8 mouse cellular contexts compared by ENCODE assay signal in genomic region chr11:97489589-97490324, GRCm38 (mm10). TPM values are rescaled to one million over a fixed set of nuclear protein-coding genes. Genes with fewer than 3 reads are reported as not detected.
DNase-seq lines count a peak whose midpoint lies in the region; ATAC-seq and TF ChIP-seq lines count a peak whose summit lies in the region.

No protein-coding gene starts in this region.

- peak; percentile 69 for DNase-seq in urinary bladder, postnatal 14 days (ENCODE audit: low spot score)
- DNase-seq in urinary bladder, adult 18-20 months (ENCODE audit: low spot score in 2 of 2), result no peak
- peak; percentile 87 for DNase-seq in cerebellum, postnatal 14 days
- DNase-seq in gastrocnemius, postnatal 14 days, result peak; percentile 65
- peak; percentile 33 to 45 (median 35) for DNase-seq in liver, embryonic 14.5 days (ENCODE audit: low read depth in 3 of 3, low spot score in 3 of 3)
- DNase-seq in thymus, adult 2 months, result peak; percentile 84

- intact Hi-C loops in gastrocnemius, postnatal 14 days (cut with DNase I; ENCODE audit: low total_unique reads), result loop anchor here (5.0 to 10.0 kb wide), 2 partner anchors 85 to 128 kb away; partner anchors contain the start of gene Srcin1

- H3K4me2 ChIP-seq in kidney, embryonic 14.5 days (replicated peaks; ENCODE audit: low read depth, low read length), result no peak overlapping the region
- no peak overlapping the region for H3K4me2 ChIP-seq in liver, embryonic 14.5 days (ENCODE audit: low read depth)
- H3K4me2 ChIP-seq in neural tube, embryonic 12.5 days (replicated peaks), result 0 out of 2 replicates have a peak overlapping the region, but pooled peaks have one; percentile 3

- no peak overlapping the region for H3K27ac ChIP-seq in kidney, embryonic 14.5 days (ENCODE audit: low read depth, low read length)
- no peak overlapping the region for H3K27ac ChIP-seq in liver, embryonic 14.5 days
- no peak overlapping the region for H3K27ac ChIP-seq in neural tube, embryonic 12.5 days
- H3K27ac ChIP-seq in thymus, adult 2 months (ENCODE audit: control insufficient read depth, insufficient read depth, low read length), result no peak overlapping the region

- no peaks in the 10 kb centered on the region; the same call in 1 of the 2 replicates for H3K27me3 ChIP-seq in kidney, embryonic 14.5 days (ENCODE audit: control insufficient read depth, insufficient read depth, low read length)
- no peaks in the 10 kb centered on the region for H3K27me3 ChIP-seq in liver, embryonic 14.5 days (ENCODE audit: control insufficient read depth, insufficient read depth, low read length)
- no peaks in the 10 kb centered on the region for H3K27me3 ChIP-seq in neural tube, embryonic 12.5 days (replicated peaks)
- H3K27me3 ChIP-seq in thymus, adult 2 months (ENCODE audit: control insufficient read depth, insufficient read depth, low read length), result no peaks in the 10 kb centered on the region

- ATAC-seq in kidney, embryonic 14.5 days (ENCODE audit: low FRiP score, low TSS enrichment), result peak; percentile 69
- peak; percentile 45 for ATAC-seq in liver, embryonic 14.5 days (ENCODE audit: insufficient read depth)
- ATAC-seq in neural tube, embryonic 12.5 days (ENCODE audit: low FRiP score, low read depth), result peak; percentile 48; the same call in 1 of the 2 replicates

- H3K36me3 ChIP-seq in kidney, embryonic 14.5 days (ENCODE audit: control insufficient read depth, insufficient read depth, low read length), result peaks cover 55% of the 10 kb centered on the region
- H3K36me3 ChIP-seq in liver, embryonic 14.5 days (replicated peaks; ENCODE audit: control insufficient read depth, insufficient read depth, low read depth), result peaks cover 83% of the 10 kb centered on the region
- H3K36me3 ChIP-seq in neural tube, embryonic 12.5 days, result peaks cover 28% of the 10 kb centered on the region
- H3K36me3 ChIP-seq in thymus, adult 2 months (ENCODE audit: control insufficient read depth, insufficient read depth, low read length), result no peaks in the 10 kb centered on the region

- TF ChIP-seq CTCF in liver, embryonic 14.5 days (IDR thresholded peaks at IDR 0.05; ENCODE audit: low read depth), result peak; percentile 98
- peak; percentile 95 for TF ChIP-seq CTCF in thymus, adult 2 months (IDR thresholded peaks at IDR 0.05; ENCODE audit: borderline replicate concordance, control insufficient read depth, extremely low read depth, insufficient read depth, low read length, poor library complexity)

- TF ChIP-seq EP300 in liver, embryonic 14.5 days (IDR thresholded peaks at IDR 0.05; ENCODE audit: low read depth), result no peak

- no peaks in the 10 kb centered on the region for H3K9me3 ChIP-seq in kidney, embryonic 14.5 days (ENCODE audit: control insufficient read depth, low read length)
- H3K9me3 ChIP-seq in liver, embryonic 14.5 days (ENCODE audit: control insufficient read depth, low read length), result no peaks in the 10 kb centered on the region
- no peaks in the 10 kb centered on the region for H3K9me3 ChIP-seq in neural tube, embryonic 12.5 days

- H3K9ac ChIP-seq in kidney, embryonic 14.5 days (ENCODE audit: low read depth, low read length), result no peak overlapping the region
- H3K9ac ChIP-seq in liver, embryonic 14.5 days (replicated peaks), result no peak overlapping the region
- no peak overlapping the region for H3K9ac ChIP-seq in neural tube, embryonic 12.5 days

- TF ChIP-seq POLR2A in thymus, adult 2 months (IDR thresholded peaks at IDR 0.05; ENCODE audit: control insufficient read depth, extremely low read depth, insufficient read depth, low read length, poor library complexity), result no peak

- 0 out of 2 replicates have a peak, but pooled peaks cover 3% of the 10 kb centered on the region for H3K4me1 ChIP-seq in kidney, embryonic 14.5 days (ENCODE audit: control insufficient read depth, insufficient read depth, low read length)
- H3K4me1 ChIP-seq in liver, embryonic 14.5 days (replicated peaks; ENCODE audit: control insufficient read depth in 2 of 2, insufficient read depth in 2 of 2, low read length in 1 of 2), result no peaks in the 10 kb centered on the region
- no peaks in the 10 kb centered on the region for H3K4me1 ChIP-seq in neural tube, embryonic 12.5 days
- H3K4me1 ChIP-seq in thymus, adult 2 months (replicated peaks; ENCODE audit: control insufficient read depth, insufficient read depth, low read length), result peaks cover 4% of the 10 kb centered on the region; the same call in 1 of the 2 replicates

- WGBS in kidney, embryonic 14.5 days, result 24% methylated on average over 16 of the region's 16 CpGs
- 42% methylated on average over 16 of the region's 16 CpGs for WGBS in liver, embryonic 14.5 days (ENCODE audit: insufficient replicate concordance)
- WGBS in neural tube, embryonic 12.5 days, result 21% methylated on average over 16 of the region's 16 CpGs
- WGBS in thymus, adult 2 months, result 53% methylated on average over 16 of the region's 16 CpGs

- H3K4me3 ChIP-seq in kidney, embryonic 14.5 days (ENCODE audit: low read length), result no peak overlapping the region
- no peak overlapping the region for H3K4me3 ChIP-seq in liver, embryonic 14.5 days (ENCODE audit: insufficient read depth in 1 of 2, low read depth in 2 of 2, low read length in 2 of 2)
- no peak overlapping the region for H3K4me3 ChIP-seq in neural tube, embryonic 12.5 days
- H3K4me3 ChIP-seq in thymus, adult 2 months (ENCODE audit: control insufficient read depth, insufficient read depth, low read length), result no peak overlapping the region

RNA-seq across cellular contexts. Expression of gene 4933428G20Rik, which starts 10.4 kb away (rescaled TPM):
- total RNA-seq in gastrocnemius, postnatal 14 days (2021), result not detected
- 0.15 and 0.69 TPM in 2 replicates for polyA plus RNA-seq in kidney, embryonic 14.5 days (2014; fragmentation: Nextera tagmentation; extraction: Ambion mirVana)
- 0.02 TPM in 1 of 2 replicates, not detected in the other for polyA plus RNA-seq in liver, embryonic 14.5 days (2012; rRNA removed)
- polyA plus RNA-seq in liver, embryonic 14.5 days (2014; fragmentation: Nextera tagmentation; extraction: Ambion mirVana), result not detected in 2 replicates
- 0.66 and 0.87 TPM in 2 replicates for polyA plus RNA-seq in neural tube, embryonic 12.5 days (2016; fragmentation: Nextera tagmentation; extraction: Ambion mirVana)
- polyA plus RNA-seq in thymus, adult 2 months (2012; rRNA removed), result not detected in 2 replicates

Comparison
In these comparisons a context has a peak if more than half of its experiments do, and no peak if none do; other contexts are left out.
1. DNase-seq: peak in urinary bladder, postnatal 14 days (single experiment), cerebellum, postnatal 14 days (2 of 2), gastrocnemius, postnatal 14 days (single experiment), liver, embryonic 14.5 days (3 of 3) and thymus, adult 2 months (single experiment); none in urinary bladder, adult 18-20 months (0 of 2).
2. Peak in every context shown above with its lines, with median percentiles within 50 percentile points of each other: ATAC-seq.